Mouse (Mus musculus): ENCODE measurements around the gene Synj2.

The Synj2 gene

DNA sequence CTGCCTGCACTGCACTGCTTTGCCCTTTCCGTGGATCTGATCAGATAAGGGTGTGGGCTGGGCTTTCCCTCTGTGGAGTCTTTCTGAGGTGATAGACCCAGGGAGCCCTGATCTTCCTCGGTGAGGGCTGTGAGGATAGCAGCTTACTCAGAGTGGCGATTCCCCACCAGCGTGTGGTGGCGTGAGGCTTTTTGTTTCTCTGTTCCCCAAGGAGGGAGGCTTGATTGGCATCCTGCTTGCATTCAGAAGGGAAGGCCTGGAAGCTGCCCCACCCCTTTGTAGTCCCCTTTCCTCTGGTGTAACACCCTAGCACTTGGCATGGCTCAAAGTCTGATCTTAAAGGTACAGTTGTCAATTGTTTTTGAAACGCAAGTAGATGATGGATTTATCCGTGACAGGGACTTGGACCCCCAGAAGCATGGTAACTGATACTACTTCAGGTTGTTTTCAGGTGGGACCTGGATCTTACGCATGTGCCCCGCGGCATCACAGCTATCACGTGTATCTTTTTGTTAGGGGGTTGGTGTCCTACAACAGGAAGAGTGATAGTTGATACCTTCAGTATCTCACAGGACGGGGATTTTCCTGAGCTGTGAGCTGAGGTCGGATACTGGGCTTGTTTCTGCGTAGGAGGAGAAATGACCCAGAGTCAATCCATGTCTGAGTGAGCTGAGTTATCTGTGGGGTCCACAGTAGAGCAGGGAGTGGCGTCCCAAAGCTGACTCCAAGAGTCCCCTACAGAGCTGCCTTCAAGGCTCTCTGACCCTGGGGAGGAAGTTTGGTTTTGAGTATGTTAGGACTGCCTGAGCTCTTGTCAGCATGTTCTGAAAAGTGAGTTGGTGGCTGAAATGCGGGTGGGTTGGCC lies 36.2 kb downstream of the Synj2 start:
- peak in 1 of 2 experiments; percentile 7 for DNase-seq

DNA sequence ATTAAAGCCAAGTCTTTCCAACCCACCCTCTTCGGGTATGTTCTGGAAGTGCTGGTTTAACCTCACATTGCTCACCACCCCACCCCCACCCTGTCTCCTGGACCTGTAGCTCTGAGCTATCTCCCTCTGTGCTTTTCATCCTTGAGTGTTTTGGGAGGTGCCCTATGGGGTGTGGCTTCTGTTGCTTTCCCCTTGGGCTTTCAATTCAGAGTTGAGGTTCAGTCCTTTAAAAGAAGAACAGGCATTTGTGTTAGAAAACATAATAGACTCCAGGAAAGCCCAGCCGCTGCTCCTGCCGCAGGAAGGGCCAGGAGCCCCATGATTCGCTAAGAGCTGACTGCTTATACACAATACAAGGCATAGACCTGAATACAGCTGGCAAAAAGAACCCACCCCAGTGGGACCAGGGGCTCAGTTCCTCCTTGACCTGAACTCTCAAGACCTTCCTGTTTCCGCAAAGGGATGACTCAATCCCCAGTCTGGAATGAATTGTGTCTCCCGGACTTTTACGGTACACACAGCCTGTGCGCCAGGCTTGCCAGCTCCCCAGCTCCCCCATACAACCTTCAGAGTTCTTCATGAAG lies 36.9 kb downstream of the Synj2 start:
- no peak for DNase-seq

DNA sequence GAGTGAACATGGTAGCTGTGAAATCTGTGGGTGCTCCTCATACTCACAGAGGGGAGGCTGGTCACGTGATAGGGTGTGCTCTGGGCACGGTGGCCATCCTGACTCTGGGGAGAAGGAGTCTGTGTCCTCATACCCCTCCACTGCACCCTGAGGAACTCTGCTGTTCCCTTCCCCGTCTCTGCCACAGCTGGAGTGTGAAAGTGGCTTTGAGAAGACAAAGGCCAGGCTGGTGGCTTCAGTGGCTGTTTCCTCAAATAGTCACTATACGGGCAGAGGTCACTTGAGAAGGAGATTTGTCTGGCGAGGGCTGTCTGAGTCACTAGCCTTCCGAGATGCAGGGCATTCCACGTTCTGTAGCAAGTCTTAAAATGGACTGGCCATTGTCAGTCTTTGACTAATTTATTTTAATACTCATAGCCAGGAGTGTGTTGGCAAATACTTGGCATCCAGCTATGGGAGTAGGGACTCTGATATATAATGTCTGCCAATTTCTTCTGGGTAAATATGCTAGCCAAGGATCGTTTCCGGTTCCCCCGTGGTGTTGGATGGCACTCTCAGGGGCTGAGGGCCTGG lies 37.5 kb downstream of the Synj2 start:
- DNase-seq: no peak

DNA sequence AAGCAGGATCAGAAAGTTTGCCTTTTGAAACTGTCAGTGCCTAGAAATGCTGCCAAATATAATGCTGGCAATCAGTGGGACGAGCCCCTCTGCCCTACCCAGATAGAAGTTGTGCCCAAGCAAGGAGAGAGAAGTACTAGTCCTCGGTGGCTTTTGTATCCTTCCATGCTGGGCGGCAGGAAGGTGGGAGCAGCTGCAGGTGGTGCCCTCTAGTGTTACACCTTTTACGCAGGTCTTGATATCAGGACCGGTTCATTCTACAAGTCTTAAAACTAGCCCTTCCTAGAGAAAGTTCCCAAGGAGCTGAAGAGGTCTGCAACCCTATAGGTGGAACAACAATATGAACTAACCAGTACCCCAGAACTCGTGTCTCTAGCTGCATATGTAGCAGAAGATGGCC lies 39.8 kb downstream of the Synj2 start:
- DNase-seq: no peak

DNA sequence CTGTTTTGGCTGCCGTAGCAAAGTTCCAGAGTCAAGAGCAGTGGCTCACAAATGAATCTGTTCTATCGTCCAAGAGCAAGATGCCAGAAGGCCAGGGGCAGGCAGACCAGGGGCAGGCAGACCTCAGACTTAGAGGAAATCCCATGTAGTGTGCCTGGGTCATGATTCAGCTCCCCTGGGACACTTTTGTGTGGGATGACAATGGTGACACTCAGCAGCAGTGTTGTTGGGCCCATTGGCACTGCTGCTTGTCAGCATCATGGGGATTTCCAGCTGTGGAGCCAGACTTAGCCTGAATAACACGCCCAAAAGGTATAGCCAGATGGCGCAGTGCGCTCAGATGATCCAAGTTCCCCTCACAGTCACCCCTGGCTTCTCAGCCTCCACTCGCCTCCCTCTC lies 42.1 kb downstream of the Synj2 start:
- DNase-seq: no peak

DNA sequence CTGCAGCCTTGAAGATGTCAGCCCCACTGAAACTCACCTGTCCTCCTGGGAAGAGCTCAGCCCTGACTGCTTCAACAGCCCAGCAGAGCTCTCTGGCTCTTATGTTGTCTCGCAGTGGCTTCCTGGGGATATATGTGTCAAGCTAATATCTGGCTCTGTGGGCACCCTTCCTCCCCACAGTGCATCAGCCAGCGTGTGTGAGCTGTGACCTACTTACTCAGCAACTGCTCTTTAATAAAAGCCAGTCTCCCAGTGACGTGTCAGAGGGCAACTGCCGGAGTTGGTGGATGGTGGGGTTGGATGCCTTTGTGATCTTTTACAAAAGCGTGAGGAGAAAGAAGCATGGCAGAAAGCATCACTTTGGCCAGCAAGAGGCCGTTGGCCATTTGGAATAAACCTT lies 42.8 kb downstream of the Synj2 start:
- DNase-seq: no peak

DNA sequence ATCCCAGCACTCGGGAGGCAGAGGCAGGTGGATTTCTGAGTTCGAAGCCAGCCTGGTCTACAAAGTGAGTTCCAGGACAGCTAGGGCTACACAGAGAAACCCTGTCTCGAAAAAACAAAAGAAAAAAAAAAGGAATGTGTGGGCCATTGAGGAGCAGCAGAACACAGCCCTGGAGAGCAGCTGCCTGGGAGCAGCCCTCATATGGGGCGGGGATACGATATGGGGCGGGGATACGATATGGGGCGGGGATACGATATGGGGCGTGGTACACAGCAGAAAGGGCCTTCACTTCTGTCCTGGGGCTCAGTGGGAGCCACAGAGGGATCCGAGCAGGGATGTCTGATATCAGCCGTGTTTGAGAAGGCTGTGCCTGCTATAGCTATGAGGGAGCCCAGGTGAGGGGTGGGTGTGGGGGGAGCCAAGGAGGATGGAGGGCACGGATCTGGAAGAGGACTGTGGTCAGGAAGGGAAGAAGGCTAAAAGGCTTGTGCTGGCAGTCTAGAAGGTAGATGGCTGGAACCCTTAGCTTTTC lies 43.7 kb downstream of the Synj2 start:
- no peak for DNase-seq

DNA sequence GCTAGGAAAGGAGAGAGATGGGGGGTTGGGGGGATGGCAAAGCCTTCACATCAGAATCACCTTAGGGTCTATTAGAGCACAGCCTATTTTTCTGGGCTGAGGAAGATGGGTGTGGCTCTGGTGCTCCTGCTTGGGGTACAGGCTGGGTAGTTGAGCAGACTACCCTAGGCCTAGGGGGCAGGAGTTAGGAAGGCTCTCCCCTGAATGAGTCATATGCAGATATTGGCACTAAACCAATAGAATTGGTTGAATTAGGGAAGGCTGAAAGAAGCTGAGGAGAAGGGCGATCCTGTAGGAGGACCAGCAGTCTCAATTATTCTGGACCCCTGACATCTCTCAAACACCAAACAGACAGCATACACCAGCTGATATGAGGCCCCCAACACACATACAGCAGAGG lies 44.2 kb downstream of the Synj2 start:
- DNase-seq: no peak

DNA sequence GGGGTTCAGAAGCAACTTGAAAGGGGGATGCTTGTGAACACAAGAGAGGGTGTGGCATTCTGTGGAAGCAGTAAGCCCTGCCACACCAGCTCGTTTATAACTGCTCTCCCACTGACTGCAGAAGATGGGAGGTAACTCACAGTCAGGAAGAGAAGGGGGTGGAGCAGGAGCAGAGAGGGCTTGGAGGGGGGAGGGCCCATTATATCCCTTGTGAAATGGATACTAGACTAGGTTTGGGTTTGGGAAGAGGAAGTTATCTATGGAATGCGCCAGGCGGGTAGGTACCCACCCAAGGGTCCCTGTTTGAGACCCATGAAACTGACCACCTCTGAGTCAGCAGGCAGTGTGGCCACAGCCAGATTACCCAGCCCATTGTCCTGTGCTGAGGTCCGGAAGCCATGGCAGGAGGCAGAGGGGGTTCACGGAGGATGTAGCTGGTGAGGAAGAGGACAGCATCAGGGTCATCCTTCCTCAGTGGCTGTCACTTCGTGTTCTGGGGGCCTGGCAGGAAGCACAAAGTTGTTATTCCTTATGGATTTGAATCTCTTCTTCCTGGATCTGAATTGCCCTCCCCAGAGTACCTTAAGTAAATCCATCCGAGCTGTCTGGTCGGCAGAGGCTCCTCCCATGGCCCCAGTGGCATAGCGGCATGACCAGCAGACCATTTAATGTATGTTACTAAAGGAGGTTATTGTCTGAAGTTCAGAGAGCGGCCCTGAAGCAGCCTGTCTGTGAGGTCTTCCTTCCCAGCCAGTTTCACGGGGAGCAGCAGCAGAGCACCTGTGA lies 46.4 kb downstream of the Synj2 start:
- no peak for DNase-seq

DNA sequence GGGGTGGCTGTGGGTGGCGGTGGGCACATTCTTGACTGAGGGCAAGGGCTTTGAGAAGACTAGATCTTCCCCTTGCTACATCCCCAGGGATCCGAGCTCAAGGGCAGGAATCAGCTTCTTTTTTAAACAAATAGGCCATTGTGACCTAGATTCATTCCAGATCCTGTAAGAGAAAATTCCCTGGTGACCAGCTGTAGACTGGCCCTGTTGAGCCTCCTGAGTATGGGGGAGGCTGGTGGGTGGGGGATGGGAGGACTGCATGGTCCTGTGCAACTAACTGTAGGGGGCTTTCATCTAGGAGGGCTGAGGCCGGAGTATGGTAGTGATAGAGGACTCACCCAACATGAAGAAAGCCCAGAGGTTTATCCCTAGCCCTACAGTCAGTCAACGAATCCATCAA lies 47.0 kb downstream of the Synj2 start:
- no peak for DNase-seq

DNA sequence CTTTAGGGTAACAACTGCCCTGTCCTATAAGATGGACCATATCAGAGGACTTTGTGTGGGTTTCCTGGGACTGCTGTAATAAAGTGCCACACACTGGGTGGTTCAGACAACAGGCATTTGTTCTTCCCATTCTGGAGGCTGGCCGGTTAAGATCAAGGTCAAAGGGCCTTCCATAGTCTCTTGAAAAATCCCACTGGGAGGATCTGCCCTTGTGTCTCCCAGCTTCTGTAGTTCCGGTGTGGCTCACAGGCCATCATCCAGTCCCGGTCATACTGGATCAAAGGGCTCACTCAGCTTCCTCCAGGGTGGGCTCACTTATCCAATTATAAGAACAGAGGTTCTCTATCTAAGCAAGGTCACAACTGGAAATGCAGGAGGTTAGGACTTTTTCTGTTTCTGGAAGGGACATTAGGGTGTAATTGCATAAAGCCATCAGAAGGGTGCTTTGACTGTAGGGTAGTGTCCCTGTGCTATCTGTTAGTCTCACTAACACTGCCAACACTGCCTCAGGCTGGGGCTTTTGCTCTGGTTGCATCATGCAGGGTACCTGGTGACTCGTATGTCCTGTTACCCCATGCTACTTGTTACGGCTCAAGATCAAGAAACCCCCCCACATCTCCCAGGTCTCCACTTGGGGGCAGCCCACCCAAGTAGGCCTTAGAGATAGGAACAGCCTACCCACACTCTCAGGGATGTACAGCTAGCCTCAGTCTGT lies 51.9 kb downstream of the Synj2 start:
- no peak for DNase-seq

DNA sequence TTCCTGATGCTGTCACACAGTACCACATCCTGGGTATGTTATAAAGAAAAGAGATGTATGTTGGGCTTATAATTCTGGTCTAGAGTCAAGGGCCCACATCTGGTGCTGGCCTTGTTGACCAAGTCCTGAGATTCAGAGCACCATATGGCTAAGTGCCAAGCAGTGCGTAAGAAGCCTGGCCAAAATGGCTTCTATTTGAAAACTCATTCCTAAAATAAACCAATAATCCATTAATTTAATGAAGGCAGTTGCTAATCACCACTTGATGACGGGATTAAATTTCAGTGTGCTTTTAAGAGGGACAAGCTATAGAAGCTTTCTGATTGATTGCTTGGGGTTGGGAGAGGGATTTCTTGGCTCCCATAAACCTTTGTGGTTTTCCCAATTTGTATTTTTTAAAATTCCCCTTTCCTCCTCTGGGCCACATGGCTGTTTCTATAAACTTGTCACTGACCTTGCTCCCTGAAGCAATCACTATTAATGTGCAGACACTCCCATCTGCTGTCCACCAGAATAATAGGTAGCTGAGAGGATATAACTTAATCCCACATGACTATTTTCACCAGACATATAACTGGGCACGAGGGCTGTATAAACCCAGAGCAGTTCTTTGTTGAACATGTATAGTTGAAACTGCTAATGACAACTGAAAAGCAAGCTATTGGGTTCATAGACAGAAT lies 52.6 kb downstream of the Synj2 start:
- no peak for DNase-seq

DNA sequence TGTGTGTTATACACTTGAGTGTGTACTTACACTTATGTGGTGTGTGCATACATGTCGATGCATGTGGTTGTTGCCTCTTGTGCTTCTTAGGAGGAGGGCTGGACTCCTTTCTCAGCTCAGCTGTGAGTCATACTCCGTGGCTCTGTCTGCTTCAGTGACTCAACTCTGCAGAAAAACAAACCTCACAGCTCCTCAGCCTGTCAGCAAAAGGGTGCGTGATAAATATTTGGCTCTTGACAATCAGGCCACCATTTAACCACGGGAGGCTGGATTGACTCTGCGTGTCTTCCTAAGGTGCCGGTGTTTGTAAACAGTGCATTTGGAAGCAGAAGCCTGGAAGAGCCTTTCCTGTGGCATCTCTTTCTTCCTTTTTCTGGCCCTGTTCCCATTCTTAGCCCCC lies 53.5 kb downstream of the Synj2 start:
- DNase-seq: no peak

DNA sequence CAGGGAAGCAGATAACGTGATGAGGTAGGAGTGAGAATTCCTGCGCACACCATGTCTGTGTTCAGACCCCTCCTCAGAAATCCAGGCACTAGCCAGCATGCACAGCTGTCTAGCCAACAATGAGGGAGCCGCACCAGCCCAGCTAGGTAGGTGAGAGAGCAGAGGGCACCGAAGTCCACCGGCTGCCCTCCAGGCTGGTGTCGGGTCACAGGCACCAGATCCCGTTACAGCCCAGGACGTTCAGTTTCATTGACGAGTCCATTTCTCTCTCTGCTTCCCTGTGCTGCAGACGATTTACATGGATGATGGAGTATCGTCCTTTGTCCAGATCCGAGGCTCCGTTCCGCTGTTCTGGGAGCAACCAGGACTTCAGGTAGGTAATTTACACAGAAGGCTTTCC lies 55.5 kb downstream of the Synj2 start:
- DNase-seq: no peak

DNA sequence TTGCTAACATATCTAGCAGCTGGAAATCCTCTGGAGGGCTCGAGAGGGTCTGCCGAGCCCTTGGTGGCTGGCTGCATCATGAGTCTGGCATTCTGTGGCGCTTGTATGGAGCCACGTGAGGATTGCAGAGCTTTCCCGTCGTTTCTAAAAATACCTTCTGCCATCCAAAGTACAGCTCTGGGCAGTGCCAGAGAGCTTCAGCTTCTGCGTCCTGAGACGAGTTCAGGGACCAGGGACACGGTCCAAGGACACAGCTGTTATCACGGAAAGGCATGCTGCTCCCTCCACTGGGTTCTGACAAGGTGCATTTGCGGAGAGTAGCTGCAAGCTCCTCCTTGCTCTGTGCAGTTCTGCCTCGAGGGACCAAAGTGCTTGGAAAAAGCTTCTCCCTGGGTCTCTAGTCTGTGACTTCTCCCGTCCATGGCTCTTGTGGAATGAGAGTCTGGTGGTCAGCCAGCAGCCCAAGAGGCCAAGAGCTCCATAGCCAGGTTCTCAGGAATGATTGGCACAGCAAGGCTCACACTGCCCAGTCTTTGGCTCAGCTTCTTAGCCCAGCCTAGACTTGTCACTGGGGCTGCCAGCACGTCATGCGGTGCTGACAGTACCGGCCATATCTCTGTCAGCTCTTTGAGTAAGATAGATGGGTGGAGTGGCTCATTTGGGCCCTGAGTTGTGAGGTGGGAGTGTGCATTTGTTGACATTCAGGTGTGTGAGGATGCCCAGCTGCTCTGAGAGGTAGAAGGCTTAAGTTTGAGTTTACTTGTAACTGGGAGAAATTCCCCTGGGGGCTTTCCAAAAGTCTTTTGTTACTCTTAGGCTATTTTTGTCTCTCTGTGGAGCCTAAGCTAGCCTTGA lies 56.5 kb downstream of the Synj2 start:
- DNase-seq: peak; percentile 73 to 74

DNA sequence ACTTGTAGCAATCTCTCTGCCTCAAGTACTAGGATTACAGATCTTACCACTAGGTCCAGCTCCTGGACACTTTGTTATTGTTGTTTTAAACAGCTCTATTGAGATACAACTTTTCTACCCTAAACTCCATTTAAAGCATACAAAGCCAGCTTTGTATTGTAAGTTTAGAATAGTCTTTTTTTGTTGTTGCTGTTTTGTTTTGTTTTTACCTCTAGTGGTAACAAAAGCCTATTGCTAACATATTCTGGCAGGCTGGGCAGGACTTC lies 57.1 kb downstream of the Synj2 start:
- DNase-seq: no peak

DNA sequence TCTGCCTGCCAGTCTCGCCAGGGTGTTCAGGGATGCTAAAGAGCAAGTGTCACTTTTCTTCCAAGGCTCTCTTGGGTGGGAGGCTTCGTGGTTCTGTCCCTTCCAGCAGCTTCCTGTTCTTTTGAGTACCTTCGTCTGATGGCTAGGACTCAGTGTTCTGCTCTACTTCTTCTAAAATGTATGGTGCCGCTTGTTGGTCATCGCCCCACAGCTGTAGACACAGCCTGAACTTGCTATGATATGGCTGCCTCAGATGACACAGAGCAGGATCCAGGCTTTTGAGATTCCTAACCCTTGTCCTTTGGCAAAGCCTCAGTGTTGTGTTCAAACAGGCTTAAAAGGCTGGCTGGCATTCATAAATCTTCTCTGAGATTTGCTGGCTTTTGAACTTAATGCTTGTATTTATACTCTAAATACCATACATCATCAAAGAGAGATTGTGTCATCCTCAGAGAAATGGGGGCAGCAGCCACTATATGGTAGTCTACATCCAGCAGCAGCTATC lies 58.0 kb downstream of the Synj2 start:
- no peak for DNase-seq

DNA sequence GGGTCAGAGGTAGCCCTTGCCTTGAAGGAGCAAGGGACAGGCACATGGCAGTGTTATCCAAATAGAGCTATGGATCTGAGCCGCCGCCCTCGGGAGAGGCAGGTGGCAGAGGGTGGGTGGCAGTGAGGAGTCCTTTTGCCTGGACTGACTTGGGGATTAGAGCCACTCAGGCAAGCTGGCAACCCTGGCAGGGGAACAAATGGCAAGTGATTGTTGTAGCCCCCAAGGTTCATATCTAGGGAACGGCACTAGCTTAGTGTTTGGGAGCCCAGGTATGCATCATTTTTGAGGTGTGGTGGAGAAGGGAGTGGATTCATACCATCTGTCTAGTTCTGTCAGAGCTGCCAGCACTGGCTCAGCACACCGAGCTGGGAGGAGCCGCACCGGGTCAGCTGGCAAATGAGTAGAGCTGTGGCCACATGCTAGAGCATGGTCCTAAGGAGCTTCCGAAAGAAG lies 59.8 kb downstream of the Synj2 start:
- DNase-seq: peak; percentile 77 to 81

DNA sequence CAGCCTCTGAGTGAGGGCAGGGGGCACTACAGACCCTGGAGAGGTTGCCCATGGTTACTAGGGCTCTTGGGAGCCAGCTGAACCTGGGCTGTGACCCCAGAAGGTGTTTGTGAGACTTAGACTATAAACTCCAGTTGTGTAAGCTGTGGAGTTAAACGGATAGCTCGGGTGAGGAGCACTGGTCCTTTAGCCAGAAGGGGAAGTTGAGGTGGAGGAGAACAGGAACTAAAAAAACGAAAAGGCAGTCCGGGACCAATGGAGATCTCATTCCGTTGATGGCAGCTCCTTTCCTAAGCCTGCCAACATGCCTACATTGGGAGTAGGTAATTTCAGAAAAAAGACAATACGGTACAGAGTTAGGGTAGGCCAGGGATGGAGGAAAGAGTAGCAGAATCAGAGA lies 60.3 kb downstream of the Synj2 start:
- no peak for DNase-seq

DNA sequence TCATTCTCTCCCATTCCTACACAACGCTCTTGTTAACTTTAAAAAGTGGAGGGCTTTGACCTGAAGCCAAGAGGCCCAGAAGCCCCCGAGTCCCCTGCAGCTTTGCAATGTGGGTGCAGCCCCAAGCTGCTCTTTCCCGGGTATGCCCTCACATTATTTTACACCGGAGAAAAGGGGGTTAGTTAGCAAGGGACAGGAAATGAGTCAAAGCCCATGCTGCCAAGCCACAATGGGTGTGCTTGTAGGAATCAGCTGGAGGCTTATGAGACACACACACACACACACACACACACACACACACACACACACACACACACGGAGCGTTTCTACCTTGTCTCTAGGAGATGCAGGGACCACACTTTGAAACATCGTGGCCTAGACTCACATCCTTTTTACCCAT lies 60.8 kb downstream of the Synj2 start:
- DNase-seq: no peak

DNA sequence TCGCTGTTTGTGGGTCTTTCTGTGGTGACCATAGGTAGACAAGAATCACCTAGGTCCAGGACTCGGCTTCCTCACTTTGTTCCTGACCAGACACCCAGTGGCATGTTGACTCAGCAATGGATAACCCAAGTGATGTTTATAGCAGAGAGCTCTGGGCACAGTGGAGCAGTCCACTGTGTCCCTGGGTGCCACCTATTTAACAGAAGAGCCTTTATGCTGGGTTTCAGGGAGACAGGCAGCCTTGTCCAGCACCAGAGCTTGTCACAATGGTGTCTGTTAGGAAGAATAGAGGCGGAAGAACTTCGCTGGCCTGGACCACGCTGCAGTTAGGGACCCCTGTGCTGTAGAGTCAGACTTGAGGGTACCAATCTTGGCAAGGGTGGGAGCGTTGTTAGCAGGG lies 61.5 kb downstream of the Synj2 start:
- no peak for DNase-seq
